Mouse (Mus musculus): Measurements from ENCODE around the gene Speer4f1. TPM values are rescaled to one million over a fixed set of nuclear protein-coding genes. Genes with fewer than 3 reads are reported as not detected.
"Not testable (repeated sequence)": the region's sequence is repeated elsewhere in the genome, so short reads cannot be mapped to it uniquely, and the experiment has no call there.

Speer4f1 gene
- not detected in 2 replicates for polyA plus RNA-seq (2015; fragmentation: Nextera tagmentation; extraction: Ambion mirVana)

DNA sequence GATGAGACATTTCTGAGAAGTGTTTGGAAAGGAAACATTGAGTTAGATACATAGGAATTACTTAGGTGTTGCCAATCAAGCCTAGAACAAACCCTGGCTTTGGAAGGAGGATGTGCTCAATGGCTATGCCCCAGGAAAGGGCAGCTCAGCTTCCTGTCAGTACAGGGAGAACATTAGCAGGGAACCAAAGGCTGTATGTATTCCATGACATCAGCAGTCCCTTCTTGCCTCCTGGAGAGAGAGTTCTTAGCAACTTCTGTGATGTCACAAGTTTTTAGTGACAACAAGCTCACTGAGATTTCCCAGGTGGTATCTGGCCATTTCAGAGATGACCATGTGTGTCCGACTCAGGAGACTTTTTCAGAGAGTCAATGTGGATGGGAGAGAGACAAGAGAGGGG, at the start of gene Speer4f1:
Gene Speer4f1 (plus strand): TSS at position 301 of the 400 bp plus-strand sequence.
- not testable (repeated sequence) for H3K4me1 ChIP-seq (replicated peaks); H3K9me3 ChIP-seq; H3K27ac ChIP-seq; H3K36me3 ChIP-seq; H3K27me3 ChIP-seq (replicated peaks); H3K4me3 ChIP-seq (replicated peaks); H3K9ac ChIP-seq; ATAC-seq; H3K4me2 ChIP-seq (replicated peaks)
- WGBS, result 68% methylated on average over 1 of the region's 1 CpGs

DNA sequence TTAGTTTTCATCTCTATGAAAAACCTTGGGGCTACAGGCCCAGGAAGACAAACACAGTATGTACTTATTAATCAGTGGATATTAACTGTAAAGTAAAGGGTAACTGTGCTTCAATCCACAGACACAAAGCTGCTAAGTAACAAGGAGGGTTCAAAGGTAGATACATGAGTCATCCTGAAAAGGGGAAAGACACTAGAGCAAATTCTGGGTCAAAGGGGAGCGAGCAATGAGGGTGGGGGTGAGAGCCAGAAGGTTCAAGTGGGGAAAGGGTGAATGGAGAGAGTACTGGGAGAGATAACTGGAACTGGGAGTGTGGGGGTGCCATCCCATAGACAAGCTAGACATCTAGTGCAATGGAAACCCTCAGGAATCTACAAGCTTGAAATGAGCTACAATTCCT, 49.0 kb upstream of the Speer4f1 start:
- H3K4me1 ChIP-seq (replicated peaks), result no peaks in the 10 kb centered on the region
- no peaks in the 10 kb centered on the region for H3K27me3 ChIP-seq (replicated peaks)
- no peak overlapping the region for H3K27ac ChIP-seq
- WGBS, result 71% methylated on average over 1 of the region's 1 CpGs
- H3K4me2 ChIP-seq (replicated peaks), result no peak overlapping the region
- no peaks in the 10 kb centered on the region for H3K9me3 ChIP-seq
- ATAC-seq, result peak; percentile 64
- no peaks in the 10 kb centered on the region for H3K36me3 ChIP-seq
- no peak overlapping the region for H3K9ac ChIP-seq
- no peak overlapping the region for H3K4me3 ChIP-seq (replicated peaks)

DNA sequence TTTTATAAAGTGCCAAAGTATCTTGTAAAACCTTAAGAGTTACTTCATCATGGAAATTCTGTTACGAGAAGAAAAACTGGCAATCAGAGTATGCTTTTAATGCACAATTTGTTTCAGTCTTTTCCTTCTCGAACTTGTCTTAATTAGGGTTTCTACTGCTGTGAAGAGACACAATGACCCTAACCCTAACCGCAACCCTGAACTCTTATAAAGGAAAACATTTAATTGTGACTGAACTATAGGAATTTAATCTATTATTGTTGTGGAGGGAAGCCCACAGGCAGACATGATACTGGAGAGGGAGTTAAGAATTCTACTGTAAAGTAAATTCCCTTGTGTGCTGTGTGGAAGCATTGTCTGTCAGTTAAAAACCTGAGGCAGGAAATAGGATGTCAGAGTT, 41.2 kb upstream of the Speer4f1 start:
- WGBS, result 89% methylated on average over 3 of the region's 3 CpGs

DNA sequence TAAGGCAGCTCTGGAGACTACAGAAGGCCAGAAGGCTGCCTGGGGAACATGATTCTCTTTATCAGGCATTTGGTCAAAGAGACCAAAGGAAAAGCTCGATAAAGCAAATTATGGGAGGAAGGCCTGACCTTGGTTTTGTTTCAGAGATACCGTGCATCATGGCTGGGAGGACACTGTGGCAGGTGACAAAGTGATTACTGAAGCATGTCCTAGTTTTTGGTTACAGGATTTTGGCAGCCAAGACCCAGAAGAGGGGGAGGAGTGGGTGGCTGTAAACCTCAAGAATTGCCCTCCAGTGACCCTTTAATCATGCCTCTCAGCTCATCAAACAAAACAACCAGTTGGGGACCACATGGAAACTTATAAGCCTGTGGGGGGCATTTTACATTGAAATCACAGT, 39.7 kb upstream of the Speer4f1 start:
- no peaks in the 10 kb centered on the region for H3K4me1 ChIP-seq (replicated peaks)
- H3K9me3 ChIP-seq, result no peaks in the 10 kb centered on the region
- 52% methylated on average over 2 of the region's 2 CpGs for WGBS
- H3K4me3 ChIP-seq (replicated peaks), result no peak overlapping the region
- H3K27ac ChIP-seq, result no peak overlapping the region
- ATAC-seq, result no peak
- H3K36me3 ChIP-seq, result no peaks in the 10 kb centered on the region
- H3K9ac ChIP-seq, result no peak overlapping the region
- no peaks in the 10 kb centered on the region for H3K27me3 ChIP-seq (replicated peaks)
- no peak overlapping the region for H3K4me2 ChIP-seq (replicated peaks)

More for the DNA sequence above, 41.2 kb upstream of the Speer4f1 start:
- ATAC-seq, result no peak
- Histone ChIP-seq H3K27me3 (replicated peaks) (no peaks in the 10 kb centered on the region), H3K4me1 (replicated peaks) (no peaks in the 10 kb centered on the region), H3K36me3 (no peaks in the 10 kb centered on the region), H3K4me2 (replicated peaks) (no peak overlapping the region), H3K4me3 (replicated peaks) (no peak overlapping the region), H3K27ac (no peak overlapping the region), H3K9ac (no peak overlapping the region), H3K9me3 (no peaks in the 10 kb centered on the region)

DNA sequence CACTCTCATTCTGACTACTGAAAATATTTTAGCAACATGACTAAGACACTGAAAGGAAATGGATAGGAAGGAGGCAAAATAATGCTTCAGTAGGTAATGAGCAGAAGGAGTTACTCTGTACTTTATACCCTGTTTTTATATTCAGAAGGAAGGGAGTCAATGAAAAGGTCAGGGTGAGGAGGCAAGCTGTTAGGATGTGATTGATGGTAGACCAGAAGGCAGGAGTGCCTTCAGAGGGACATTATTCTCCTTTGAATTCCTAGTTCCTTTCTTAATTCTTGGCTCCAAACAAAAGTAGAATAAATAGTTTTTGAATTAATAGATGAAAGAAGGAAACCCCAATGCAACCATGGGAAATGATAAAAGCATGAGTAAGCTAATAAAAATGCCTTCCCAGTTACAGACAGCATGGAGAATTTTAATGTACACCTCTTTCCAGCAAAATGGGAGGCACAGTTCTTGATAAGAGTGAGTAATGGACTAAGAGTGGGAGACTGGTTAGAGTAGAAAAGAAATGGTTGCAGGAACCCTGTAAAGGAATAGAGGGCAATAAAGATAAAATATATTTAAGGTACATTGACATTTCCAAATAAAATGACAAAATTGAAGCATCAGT, 36.3 kb upstream of the Speer4f1 start:
- no peaks in the 10 kb centered on the region for H3K36me3 ChIP-seq
- H3K27ac ChIP-seq, result no peak overlapping the region
- H3K9me3 ChIP-seq, result no peaks in the 10 kb centered on the region
- H3K4me2 ChIP-seq (replicated peaks), result no peak overlapping the region
- H3K4me1 ChIP-seq (replicated peaks), result no peaks in the 10 kb centered on the region
- ATAC-seq, result no peak
- no peak overlapping the region for H3K9ac ChIP-seq
- no peaks in the 10 kb centered on the region for H3K27me3 ChIP-seq (replicated peaks)
- H3K4me3 ChIP-seq (replicated peaks), result no peak overlapping the region

DNA sequence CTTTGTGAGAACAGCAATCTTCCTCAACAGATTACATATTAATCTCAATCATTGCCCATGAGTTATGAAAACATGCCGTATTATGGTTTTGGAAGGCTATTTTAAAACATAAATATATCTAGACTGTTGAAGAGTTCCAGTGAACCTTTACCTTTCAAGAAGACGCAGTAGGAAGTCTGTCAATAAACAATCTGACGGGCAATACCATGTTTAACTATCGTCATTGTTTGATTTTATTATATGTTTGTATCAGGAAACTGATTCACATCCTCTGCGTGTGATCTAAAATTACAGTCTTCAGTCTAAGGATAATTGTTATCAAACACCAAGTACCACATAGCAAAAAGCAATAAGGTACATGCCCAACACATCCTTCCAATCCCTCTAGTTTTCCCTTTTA, 21.8 kb upstream of the Speer4f1 start:
- Histone ChIP-seq H3K9me3 (no peaks in the 10 kb centered on the region), H3K9ac (no peak overlapping the region), H3K4me3 (replicated peaks) (no peak overlapping the region), H3K27me3 (replicated peaks) (no peaks in the 10 kb centered on the region), H3K36me3 (no peaks in the 10 kb centered on the region), H3K27ac (no peak overlapping the region), H3K4me2 (replicated peaks) (no peak overlapping the region), H3K4me1 (replicated peaks) (no peaks in the 10 kb centered on the region)
- 57% methylated on average over 5 of the region's 5 CpGs for WGBS
- ATAC-seq, result no peak

DNA sequence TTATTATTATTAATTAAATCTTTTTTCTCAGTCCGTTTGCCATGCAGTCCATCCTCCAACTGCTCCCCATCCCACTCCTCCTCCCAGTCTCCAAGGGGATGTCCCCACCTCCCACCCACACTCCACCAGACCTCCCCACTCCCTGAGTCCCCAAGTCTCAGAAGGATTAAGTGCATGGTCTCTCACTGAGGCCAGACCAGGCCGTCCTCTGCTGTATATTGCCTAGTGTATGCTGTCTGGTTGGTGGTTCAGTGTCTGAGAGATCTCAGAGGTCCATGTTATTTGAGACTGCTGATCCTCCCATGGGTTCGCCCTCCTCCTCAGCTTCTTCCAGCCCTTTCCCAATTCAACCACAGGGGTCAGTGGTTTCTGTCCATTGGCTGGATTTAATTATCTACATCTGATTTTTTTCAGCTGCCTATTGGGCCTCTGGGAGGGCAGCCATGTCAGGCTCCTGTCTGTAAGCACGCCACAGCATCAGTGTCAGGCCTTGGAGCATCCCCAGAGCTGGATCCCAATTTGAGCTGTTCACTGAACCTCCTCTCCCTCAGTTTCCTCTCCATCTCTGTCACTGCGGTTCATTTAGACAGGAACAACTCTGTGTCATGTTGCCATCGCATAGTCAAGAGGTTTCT, 20.8 kb upstream of the Speer4f1 start:
- Histone ChIP-seq H3K4me1 (replicated peaks) (no peaks in the 10 kb centered on the region), H3K36me3 (no peaks in the 10 kb centered on the region), H3K4me2 (replicated peaks) (no peak overlapping the region), H3K27me3 (replicated peaks) (no peaks in the 10 kb centered on the region), H3K27ac (no peak overlapping the region), H3K4me3 (replicated peaks) (no peak overlapping the region), H3K9ac (no peak overlapping the region), H3K9me3 (no peaks in the 10 kb centered on the region)
- 85% methylated on average over 6 of the region's 6 CpGs for WGBS
- ATAC-seq, result no peak

DNA sequence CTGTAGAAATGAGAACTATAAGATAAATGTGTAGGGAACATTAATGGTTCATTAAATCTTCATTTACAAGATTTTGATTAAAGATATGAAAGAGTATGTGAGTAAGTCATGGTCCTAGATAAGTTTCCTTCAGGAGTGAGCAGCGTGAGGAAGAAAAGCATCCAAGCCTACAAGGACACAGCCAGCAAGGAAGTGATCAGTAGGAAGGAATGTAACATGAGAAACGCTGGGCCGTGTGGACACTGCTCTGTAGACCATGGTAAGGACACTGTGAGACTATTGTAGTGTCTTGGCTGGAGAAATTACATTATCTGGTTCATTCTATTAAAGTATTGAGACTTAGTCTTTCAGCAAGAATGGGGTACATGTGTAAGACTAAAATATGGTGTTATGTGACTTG, 19.2 kb upstream of the Speer4f1 start:
- H3K4me1 ChIP-seq (replicated peaks), result no peaks in the 10 kb centered on the region
- no peaks in the 10 kb centered on the region for H3K27me3 ChIP-seq (replicated peaks)
- H3K9me3 ChIP-seq, result no peaks in the 10 kb centered on the region
- H3K4me2 ChIP-seq (replicated peaks), result no peak overlapping the region
- H3K9ac ChIP-seq, result no peak overlapping the region
- 73% methylated on average over 3 of the region's 3 CpGs for WGBS
- no peak for ATAC-seq
- H3K27ac ChIP-seq, result no peak overlapping the region
- no peak overlapping the region for H3K4me3 ChIP-seq (replicated peaks)
- no peaks in the 10 kb centered on the region for H3K36me3 ChIP-seq

DNA sequence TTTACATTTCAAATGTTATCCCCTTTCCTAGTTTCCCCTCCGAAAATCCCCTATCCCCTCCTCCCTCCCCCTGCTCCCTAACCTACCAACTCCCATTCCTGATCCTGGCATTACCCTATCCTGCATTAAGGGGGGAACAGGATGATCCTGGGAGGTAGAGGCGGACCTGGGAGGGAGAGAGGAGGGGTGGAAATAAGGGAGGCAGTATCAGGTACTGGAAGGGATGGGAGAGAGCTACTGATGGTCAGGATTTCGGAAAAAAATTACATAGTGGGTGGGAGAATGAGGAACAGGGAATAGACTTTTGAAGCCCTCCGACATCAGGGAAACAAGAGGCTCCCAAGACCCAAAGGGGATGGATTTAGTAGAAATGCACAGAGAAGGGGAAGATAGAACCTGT, 7.8 kb upstream of the Speer4f1 start:
- not testable (repeated sequence) for H3K27ac ChIP-seq; H3K4me1 ChIP-seq (replicated peaks); H3K27me3 ChIP-seq (replicated peaks); H3K4me3 ChIP-seq (replicated peaks); H3K4me2 ChIP-seq (replicated peaks); H3K9ac ChIP-seq; H3K9me3 ChIP-seq; ATAC-seq; H3K36me3 ChIP-seq
- WGBS, result 68% methylated on average over 4 of the region's 4 CpGs

DNA sequence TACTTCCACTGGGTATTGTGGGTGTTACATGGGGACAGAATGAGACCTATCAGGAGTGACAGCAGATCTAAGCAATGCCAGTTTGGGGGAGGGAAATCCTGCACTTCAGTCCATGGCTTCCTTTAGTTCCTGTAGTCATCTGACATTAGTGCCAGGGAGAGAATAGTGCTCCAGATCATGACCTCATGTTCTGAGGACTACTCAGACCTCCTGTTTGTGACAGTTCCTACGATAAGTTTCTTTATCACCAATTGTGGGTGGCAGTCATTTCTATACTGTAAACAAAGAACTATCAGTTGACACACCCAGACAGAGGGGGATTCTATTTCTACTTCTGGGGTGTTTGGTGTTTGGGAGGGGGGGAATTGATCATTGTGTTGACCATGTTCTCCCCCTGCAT, 578 bp downstream of the Speer4f1 start:
- Histone ChIP-seq H3K36me3 (no peaks in the 10 kb centered on the region), H3K27me3 (replicated peaks) (no peaks in the 10 kb centered on the region), H3K4me1 (replicated peaks) (no peaks in the 10 kb centered on the region), H3K9me3 (no peaks in the 10 kb centered on the region), H3K4me2 (replicated peaks) (no peak overlapping the region), H3K9ac (no peak overlapping the region), H3K27ac (no peak overlapping the region), H3K4me3 (replicated peaks) (no peak overlapping the region)
- WGBS, result 67% methylated on average over 1 of the region's 1 CpGs
- no peak for ATAC-seq

DNA sequence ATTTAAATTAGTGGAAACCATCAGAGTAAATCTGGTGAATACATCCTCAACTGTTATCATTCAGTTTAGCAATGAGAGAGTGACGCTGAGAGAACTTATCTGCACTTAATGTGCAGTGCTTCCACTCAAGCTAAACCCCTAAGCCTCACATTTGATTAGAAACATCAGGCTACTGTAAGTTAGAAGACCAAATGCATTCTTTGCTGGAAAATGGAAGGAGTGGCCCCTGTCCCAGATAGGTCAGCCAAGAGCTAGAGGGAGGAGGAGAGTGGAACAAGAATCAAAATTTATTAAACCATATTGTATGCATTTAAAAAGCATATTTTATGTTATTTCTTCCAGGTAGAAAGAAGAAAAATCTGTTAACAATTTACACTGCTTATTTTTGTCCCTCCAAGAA, 14.0 kb downstream of the Speer4f1 start:
- no peaks in the 10 kb centered on the region for H3K9me3 ChIP-seq
- H3K4me1 ChIP-seq (replicated peaks), result no peaks in the 10 kb centered on the region
- H3K27ac ChIP-seq, result no peak overlapping the region
- no peak overlapping the region for H3K4me2 ChIP-seq (replicated peaks)
- no peaks in the 10 kb centered on the region for H3K36me3 ChIP-seq
- H3K27me3 ChIP-seq (replicated peaks), result no peaks in the 10 kb centered on the region
- ATAC-seq, result no peak
- H3K4me3 ChIP-seq (replicated peaks), result no peak overlapping the region
- no peak overlapping the region for H3K9ac ChIP-seq
- 73% methylated on average over 1 of the region's 1 CpGs for WGBS

DNA sequence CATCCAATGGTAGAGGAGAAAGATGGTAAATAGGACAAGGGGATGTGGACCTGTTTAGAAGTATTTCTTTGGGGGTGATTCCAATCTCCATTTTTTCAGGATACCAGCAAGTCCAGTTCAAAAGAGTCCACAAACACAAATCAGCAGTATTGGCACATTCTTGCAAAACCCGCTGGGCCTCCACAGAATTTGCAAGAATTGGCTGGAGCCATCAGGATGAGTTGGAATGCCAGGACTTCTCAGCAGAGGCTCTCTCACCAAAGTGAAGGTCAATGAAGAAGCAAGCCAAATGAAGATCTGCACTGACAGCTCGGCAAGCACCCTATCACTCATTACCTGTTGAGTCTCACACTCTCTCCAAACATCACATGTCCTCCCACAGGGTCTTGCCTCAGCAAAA, 19.7 kb downstream of the Speer4f1 start:
- 81% methylated on average over 2 of the region's 2 CpGs for WGBS
- no peak overlapping the region for H3K9ac ChIP-seq
- no peak for ATAC-seq
- no peaks in the 10 kb centered on the region for H3K4me1 ChIP-seq (replicated peaks)
- H3K36me3 ChIP-seq, result no peaks in the 10 kb centered on the region
- H3K27me3 ChIP-seq (replicated peaks), result no peaks in the 10 kb centered on the region
- H3K27ac ChIP-seq, result no peak overlapping the region
- H3K9me3 ChIP-seq, result no peaks in the 10 kb centered on the region
- no peak overlapping the region for H3K4me2 ChIP-seq (replicated peaks)
- no peak overlapping the region for H3K4me3 ChIP-seq (replicated peaks)

DNA sequence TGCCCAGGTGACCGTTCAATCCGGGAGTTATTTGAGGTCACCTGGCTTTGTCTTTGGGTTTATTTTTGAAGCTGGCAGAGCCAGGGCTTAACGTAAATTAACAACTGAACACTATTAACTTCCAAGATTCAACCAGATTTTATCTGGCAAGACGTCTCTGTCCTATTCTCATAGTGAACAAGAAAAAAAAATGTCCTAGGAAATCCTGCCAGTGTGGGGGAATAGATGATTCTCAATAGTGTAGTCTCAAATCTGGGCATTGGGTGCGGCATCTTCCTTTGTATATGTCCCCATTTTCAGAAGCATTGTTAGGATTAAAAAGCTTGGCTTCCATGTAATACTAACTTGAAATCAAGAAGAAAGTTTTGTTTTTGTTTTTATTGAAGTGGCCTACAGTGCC, 20.8 kb downstream of the Speer4f1 start:
- H3K4me1 ChIP-seq (replicated peaks), result no peaks in the 10 kb centered on the region
- H3K36me3 ChIP-seq, result no peaks in the 10 kb centered on the region
- WGBS, result 81% methylated on average over 5 of the region's 5 CpGs
- no peak overlapping the region for H3K4me3 ChIP-seq (replicated peaks)
- no peak overlapping the region for H3K4me2 ChIP-seq (replicated peaks)
- H3K27ac ChIP-seq, result no peak overlapping the region
- no peak for ATAC-seq
- H3K27me3 ChIP-seq (replicated peaks), result no peaks in the 10 kb centered on the region
- H3K9me3 ChIP-seq, result no peaks in the 10 kb centered on the region
- H3K9ac ChIP-seq, result no peak overlapping the region
